Mouse (Mus musculus) G1E (cell line): ENCODE data around the gene Pygo1. TPM values are rescaled to one million over a fixed set of nuclear protein-coding genes. Genes with fewer than 3 reads are reported as not detected.

ENCODE experiments used
- ATAC-seq: 2 replicates; pipeline ENCODE4 v1.8.0; 2016; ENCODE audit warnings: mild to moderate bottlenecking; ENCODE audit not compliant: insufficient number of reproducible peaks, poor library complexity, low FRiP score, severe bottlenecking; ENCODE audit errors: extremely low read depth
- DNase-seq: peaks from one replicate; pipeline ENCODE4 v3.0.0; 2012; ENCODE audit warnings: low spot score
- H3K27me3 ChIP-seq: 2 replicates; pipeline ENCODE4 v1.6.1; 2012; ENCODE audit warnings: mild to moderate bottlenecking, low read length, inconsistent platforms; ENCODE audit not compliant: insufficient read depth
- H3K36me3 ChIP-seq: replicated peaks from 2 replicates; pipeline ENCODE3; 2012; ENCODE audit warnings: mild to moderate bottlenecking, inconsistent platforms
- H3K4me1 ChIP-seq: 2 replicates; pipeline ENCODE4 v1.6.1; 2012; ENCODE audit warnings: low read depth, low read length, inconsistent platforms, mixed read lengths; ENCODE audit not compliant: insufficient read depth
- H3K4me3 ChIP-seq: 2 replicates; pipeline ENCODE4 v1.5.1; 2012; ENCODE audit warnings: low read depth, mild to moderate bottlenecking, inconsistent platforms, low read length, moderate library complexity, mixed read lengths
- H3K9me3 ChIP-seq: replicated peaks from 2 replicates; pipeline ENCODE4 v1.6.1; 2012; ENCODE audit warnings: inconsistent platforms
- CTCF ChIP-seq: IDR thresholded peaks from 2 replicates; pipeline ENCODE4 v1.5.1; 2012; ENCODE audit warnings: low read depth, low read length, inconsistent platforms, mixed read lengths
- GATA1 ChIP-seq: IDR thresholded peaks from 2 replicates; pipeline ENCODE4 v1.6.1; 2012; ENCODE audit warnings: borderline replicate concordance, low read length, inconsistent platforms, mixed read lengths
- GATA2 ChIP-seq: IDR thresholded peaks from 2 replicates; pipeline ENCODE4 v1.6.1; 2012; ENCODE audit warnings: low read depth, low read length, inconsistent platforms, borderline replicate concordance
- POLR2AphosphoS5 ChIP-seq: IDR thresholded peaks from 2 replicates; pipeline ENCODE4 v1.6.1; 2012; ENCODE audit warnings: low read depth, low read length, inconsistent platforms; ENCODE audit not compliant: insufficient replicate concordance
- TAL1 ChIP-seq: conservative IDR thresholded peaks from 2 replicates; pipeline ENCODE4 v1.6.1; 2012; ENCODE audit warnings: low read depth, low read length, inconsistent platforms, mixed read lengths
- polyA plus RNA-seq: library from polyadenylated mRNA; stranded (reverse); fragments of >175 nt; gene quantifications from 2 replicates; pipeline ENCODE4 v1.2.3, GENCODE M21; 2012
- total RNA-seq, 2 experiments: library from RNA; stranded (forward) in 1 of 2; stranded (reverse) in 1 of 2; fragments of 200-1000 nt in 1 of 2; fragments of >200 nt in 1 of 2; fragmentation: Nextera tagmentation in 1 of 2; gene quantifications; 2 replicates each; pipeline ENCODE4 v1.2.3; 2014 to 2017

The Pygo1 gene
- total and polyA plus RNA-seq, 3 experiments = 0.16 TPM; not detected in 2

DNA sequence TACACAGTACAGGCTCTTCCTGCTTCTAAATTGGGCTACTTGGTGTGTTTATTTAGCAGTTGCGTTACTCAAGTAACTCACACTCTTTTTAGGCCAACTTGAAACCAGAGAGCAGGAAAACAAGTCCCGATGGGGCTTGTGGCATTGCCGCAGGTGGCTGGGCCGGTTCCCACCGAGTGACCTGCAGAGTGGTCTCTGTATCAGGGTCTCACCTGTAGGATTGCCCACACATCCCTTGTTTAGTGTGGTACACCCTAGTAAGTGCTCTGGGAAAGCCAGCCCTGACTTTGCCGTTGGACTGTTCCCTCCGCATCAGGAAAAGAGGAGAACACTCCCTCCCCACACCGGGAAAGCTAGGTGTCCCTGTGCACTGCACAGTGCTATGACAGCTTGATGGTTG is 23.4 kb upstream of the Pygo1 start:
- TF ChIP-seq TAL1 (no peak), GATA2 (no peak), GATA1 (no peak), POLR2AphosphoS5 (no peak), CTCF (no peak)
- H3K27me3 ChIP-seq = no peaks in the 10 kb centered on the region
- DNase-seq (no peak), ATAC-seq (no peak)
- H3K4me3 ChIP-seq = no peak overlapping the region
- no peaks in the 10 kb centered on the region for H3K9me3 ChIP-seq
- no peaks in the 10 kb centered on the region for H3K36me3 ChIP-seq
- H3K4me1 ChIP-seq = peaks cover 11% of the 10 kb centered on the region

DNA sequence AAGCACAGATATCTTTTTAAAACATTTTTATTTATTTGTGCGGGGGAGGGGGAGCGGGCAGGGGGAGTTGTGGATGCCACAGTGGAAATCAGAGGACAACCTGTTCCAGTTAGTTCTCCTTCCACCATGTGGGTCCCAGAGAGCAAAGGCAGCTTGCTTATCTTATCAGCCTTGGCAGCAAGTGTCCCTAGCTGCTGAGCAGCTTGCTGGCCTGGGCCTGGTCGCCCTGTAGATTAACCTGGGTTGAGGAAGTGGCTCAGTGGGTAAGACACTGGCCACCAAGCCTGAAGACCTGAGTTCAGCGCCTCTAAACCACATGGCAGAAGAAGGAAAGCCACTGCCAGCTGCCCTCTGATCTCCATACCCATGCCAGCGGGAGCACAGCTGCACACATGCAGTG is 22.8 kb upstream of the Pygo1 start:
- DNase-seq (peak; percentile 48), ATAC-seq (peak; percentile 76)
- peaks cover 11% of the 10 kb centered on the region for H3K4me1 ChIP-seq
- H3K4me3 ChIP-seq = no peak overlapping the region
- TF ChIP-seq TAL1 (peak; percentile 38; the same call in 1 of the 2 replicates), GATA2 (no peak)
- H3K27me3 ChIP-seq = no peaks in the 10 kb centered on the region
- H3K36me3 ChIP-seq = no peaks in the 10 kb centered on the region
- no peaks in the 10 kb centered on the region for H3K9me3 ChIP-seq

DNA sequence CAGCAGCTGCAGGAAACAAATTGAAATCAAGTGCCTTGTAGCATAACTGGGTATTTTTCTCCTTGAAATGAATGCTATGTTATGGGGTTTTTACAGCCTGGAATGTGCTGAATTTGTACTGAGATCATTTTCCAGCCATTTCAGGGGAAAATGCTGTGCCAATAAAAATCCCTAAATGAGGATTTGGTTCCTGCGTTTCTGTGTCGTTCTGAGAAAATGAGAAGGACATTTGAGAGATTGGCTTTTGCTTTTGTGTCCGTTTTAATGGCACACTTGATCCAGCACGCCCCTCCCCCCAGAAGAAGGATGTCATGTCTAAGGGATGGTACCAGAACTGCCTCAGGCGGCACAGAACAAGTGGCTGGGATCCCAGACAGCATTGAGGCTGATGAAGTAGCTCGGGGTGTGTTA is 18.7 kb upstream of the Pygo1 start:
- H3K4me3 ChIP-seq = no peak overlapping the region
- H3K4me1 ChIP-seq = peaks cover 11% of the 10 kb centered on the region
- H3K9me3 ChIP-seq = no peaks in the 10 kb centered on the region
- ATAC-seq (no peak), DNase-seq (no peak)
- no peaks in the 10 kb centered on the region for H3K36me3 ChIP-seq
- TF ChIP-seq CTCF = no peak
- no peak for TF ChIP-seq GATA1
- TF ChIP-seq POLR2AphosphoS5 = no peak
- TF ChIP-seq TAL1 = no peak
- TF ChIP-seq GATA2 = no peak
- H3K27me3 ChIP-seq = no peaks in the 10 kb centered on the region

DNA sequence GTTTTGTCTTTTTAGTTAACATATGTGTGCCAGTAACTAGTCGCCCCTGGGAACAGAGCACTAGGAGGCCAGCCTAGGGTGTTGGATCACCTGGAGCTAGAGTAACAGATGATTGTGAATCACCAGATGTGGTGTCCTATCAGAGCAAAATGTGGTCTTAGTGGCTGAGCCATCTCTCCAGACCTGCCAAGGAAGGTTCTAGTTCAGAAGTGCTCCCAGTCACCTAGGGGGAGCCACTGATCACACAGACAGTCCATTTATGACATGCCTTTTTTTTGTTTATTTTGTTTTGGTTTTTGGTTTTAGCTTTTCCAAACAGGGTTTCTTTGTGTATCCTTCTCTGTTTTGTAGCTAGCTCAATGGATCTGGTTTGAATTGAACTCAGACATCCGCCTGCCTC is 14.1 kb upstream of the Pygo1 start:
- Histone ChIP-seq H3K4me3 (no peak overlapping the region), H3K27me3 (no peaks in the 10 kb centered on the region; the same call in 1 of the 2 replicates), H3K9me3 (no peaks in the 10 kb centered on the region), H3K4me1 (no peaks in the 10 kb centered on the region), H3K36me3 (no peaks in the 10 kb centered on the region)
- no peak for DNase-seq
- no peak for ATAC-seq
- TF ChIP-seq GATA1 (no peak), CTCF (no peak), GATA2 (no peak), TAL1 (no peak)

DNA sequence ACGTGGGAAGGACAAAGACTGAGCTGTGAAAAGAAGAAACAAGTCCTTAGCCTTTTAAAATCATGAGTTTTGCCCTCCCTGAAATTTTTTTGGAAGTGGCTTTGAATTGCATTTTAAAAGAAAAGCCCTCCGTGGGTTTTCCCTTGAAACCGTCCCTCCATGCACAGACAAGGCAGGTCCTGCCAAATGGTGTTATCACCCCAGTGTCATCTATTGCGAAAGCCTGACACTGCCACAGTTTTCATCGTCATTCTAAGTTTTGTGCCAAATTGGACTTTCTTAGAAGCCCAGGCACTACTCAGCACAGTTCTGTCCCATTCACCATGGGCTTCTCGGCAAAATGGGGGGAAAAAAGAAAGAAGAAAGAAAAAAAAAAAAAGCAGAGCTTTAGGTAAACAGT is 11.9 kb upstream of the Pygo1 start:
- Histone ChIP-seq H3K9me3 (no peaks in the 10 kb centered on the region), H3K27me3 (no peaks in the 10 kb centered on the region; the same call in 1 of the 2 replicates), H3K4me3 (no peak overlapping the region), H3K36me3 (no peaks in the 10 kb centered on the region), H3K4me1 (no peaks in the 10 kb centered on the region)
- TF ChIP-seq POLR2AphosphoS5 (no peak), CTCF (no peak), GATA1 (no peak), TAL1 (no peak), GATA2 (no peak)
- ATAC-seq (no peak), DNase-seq (no peak)

DNA sequence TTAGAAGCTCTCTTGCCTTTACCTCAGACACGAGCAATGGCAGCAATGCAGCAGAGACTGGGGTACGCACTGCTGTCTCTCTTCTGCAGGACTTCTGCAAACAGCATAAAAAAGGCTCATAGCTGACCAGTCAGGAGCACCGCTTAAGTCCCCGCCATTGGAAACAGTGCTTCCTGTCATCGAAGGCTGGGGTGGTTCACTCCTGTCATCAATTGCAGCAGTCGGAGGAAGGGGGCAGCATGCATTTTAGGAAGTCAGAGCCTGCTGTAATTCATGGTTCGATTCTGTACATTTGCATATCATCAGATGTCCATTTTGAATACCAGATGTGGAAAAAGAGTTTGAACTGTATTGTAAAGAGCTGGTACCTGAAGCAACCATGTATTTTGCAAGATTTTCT is 9.7 kb upstream of the Pygo1 start:
- no peaks in the 10 kb centered on the region; the same call in none of the 2 replicates for H3K27me3 ChIP-seq
- H3K4me3 ChIP-seq = no peak overlapping the region
- no peaks in the 10 kb centered on the region for H3K36me3 ChIP-seq
- ATAC-seq (no peak), DNase-seq (no peak)
- no peaks in the 10 kb centered on the region for H3K4me1 ChIP-seq
- TF ChIP-seq GATA1 (no peak), CTCF (no peak), GATA2 (no peak), TAL1 (no peak), POLR2AphosphoS5 (no peak)
- H3K9me3 ChIP-seq = no peaks in the 10 kb centered on the region

DNA sequence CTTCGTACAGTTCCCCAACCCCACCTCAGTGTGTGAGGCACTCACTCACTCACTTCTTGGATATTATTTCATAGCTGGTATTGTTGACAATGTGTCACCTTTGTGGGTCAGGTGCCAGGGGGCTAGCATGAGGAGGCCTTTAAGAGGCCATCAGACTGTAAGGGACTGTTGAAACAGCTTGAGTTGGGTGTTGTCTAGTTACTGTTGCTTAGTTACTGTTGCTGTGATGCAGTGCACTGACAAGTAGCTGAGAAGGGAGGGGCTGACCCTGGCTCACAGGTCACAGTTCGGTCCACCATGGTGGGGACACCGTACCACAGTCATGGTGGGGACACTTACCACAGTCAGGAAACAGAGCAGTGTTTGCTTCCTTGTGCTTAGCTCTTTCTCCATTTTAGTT is 2.4 kb upstream of the Pygo1 start:
- H3K4me1 ChIP-seq = no peaks in the 10 kb centered on the region
- H3K9me3 ChIP-seq = peaks cover 5% of the 10 kb centered on the region
- no peaks in the 10 kb centered on the region for H3K36me3 ChIP-seq
- no peak overlapping the region for H3K4me3 ChIP-seq
- no peak for DNase-seq
- no peak for TF ChIP-seq GATA2
- TF ChIP-seq TAL1 = no peak
- no peak for TF ChIP-seq GATA1
- TF ChIP-seq POLR2AphosphoS5 = no peak
- TF ChIP-seq CTCF = no peak
- H3K27me3 ChIP-seq = peaks cover 9% of the 10 kb centered on the region
- ATAC-seq = no peak
